Mouse (Mus musculus) hindbrain, embryonic 12.5 days (tissue): ENCODE measurements around the gene Trim7. TPM values are rescaled to one million over a fixed set of nuclear protein-coding genes. Genes with fewer than 3 reads are reported as not detected.
"Not testable (repeated sequence)": the region's sequence is repeated elsewhere in the genome, so short reads cannot be mapped to it uniquely, and the experiment has no call there.

Experiments used
- ATAC-seq: fragments of 200-750 bp; cut with Nextera tagmentation; 2 replicates; pipeline ENCODE4 v1.8.0; 2017; ENCODE audit warnings: moderate TSS enrichment; ENCODE audit not compliant: low FRiP score
- H3K27ac ChIP-seq: fragments of 300-500 bp; sonication (generic); 2 replicates; pipeline ENCODE4 v1.5.1; 2016; ENCODE audit warnings: mild to moderate bottlenecking
- H3K27me3 ChIP-seq: fragments of 300-500 bp; sonication (generic); 2 replicates; pipeline ENCODE4 v1.6.1; 2016; ENCODE audit warnings: mild to moderate bottlenecking
- H3K36me3 ChIP-seq: fragments of 300-500 bp; sonication (generic); 2 replicates; pipeline ENCODE4 v1.6.1; 2016; ENCODE audit warnings: mild to moderate bottlenecking
- H3K4me1 ChIP-seq: fragments of 300-500 bp; sonication (generic); 2 replicates; pipeline ENCODE4 v1.6.1; 2016
- H3K4me2 ChIP-seq: fragments of 300-500 bp; sonication (generic); replicated peaks from 2 replicates; pipeline ENCODE4 v1.6.1; 2016; ENCODE audit warnings: mild to moderate bottlenecking
- H3K4me3 ChIP-seq: fragments of 300-500 bp; sonication (generic); 2 replicates; pipeline ENCODE4 v1.5.1; 2016; ENCODE audit warnings: mild to moderate bottlenecking
- H3K9ac ChIP-seq: fragments of 300-500 bp; sonication (generic); 2 replicates; pipeline ENCODE4 v1.6.1; 2016; ENCODE audit warnings: mild to moderate bottlenecking, moderate library complexity
- H3K9me3 ChIP-seq: fragments of 300-500 bp; sonication (generic); replicated peaks from 2 replicates; pipeline ENCODE4 v1.6.1; 2016; ENCODE audit warnings: mild to moderate bottlenecking
- WGBS: fragments of 180-500 bp; shearing (Covaris S2); methylation state at CpG from one replicate; pipeline ENCODE4 v1.1.7; 2016; 5-methylcytosine and 5-hydroxymethylcytosine counted together
- polyA plus RNA-seq: library from polyadenylated mRNA; unstranded; fragments of >200 nt; fragmentation: Nextera tagmentation; extraction: Ambion mirVana; gene quantifications from 2 replicates; pipeline ENCODE4 v1.2.1, GENCODE M21; 2016

Gene Trim7
- polyA plus RNA-seq, result 0.70 and 1.6 TPM in 2 replicates

DNA sequence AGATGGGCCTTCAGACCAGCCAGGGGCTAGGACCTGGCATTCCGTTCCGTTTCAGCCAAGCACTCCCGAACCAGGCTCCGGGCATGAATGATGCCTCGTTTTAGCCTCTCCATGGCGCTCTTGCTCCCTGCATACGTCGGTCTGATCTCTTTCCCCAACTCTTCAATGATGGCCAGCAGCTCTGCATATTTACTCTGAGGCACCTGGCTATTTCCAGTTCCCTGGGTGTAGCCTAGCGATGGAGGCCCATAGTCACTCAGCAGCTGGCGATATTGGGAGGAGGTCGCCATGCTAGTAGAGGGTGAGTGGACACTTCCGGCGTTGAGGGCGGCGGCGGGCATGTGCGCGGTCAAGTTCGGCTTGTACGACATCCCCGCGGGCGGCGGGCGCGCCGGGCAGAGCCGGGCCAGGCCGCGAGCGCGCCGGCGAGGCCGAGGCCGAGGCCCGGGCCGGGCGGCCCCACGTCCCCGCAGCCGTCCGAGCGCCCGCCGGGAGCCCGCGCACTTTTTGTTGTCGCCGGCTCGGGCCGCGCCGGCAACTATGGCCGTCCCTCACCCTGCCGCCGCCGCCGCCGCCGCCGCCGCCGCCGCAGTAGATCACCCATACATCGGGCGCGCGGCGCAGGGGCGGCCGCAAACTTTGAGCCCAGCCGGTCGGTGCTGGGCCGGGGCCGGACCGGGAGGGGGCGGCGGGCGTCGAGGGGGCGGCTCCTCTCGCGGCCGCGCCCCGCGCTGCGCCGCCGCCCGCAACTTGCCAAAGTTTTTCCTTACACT, at the start of gene Trim7, which contains the start of gene Gm12184:
TSS of gene Trim7 (plus strand) at position 162 of the 773 bp plus-strand sequence.
TSS of gene Gm12184 (minus strand) at position 677 of the 773 bp plus-strand sequence.
- H3K4me3 ChIP-seq, result peak within 1 kb of the TSS; percentile 41
- peaks cover 13% of the 10 kb centered on the region for H3K4me1 ChIP-seq
- peak within 1 kb of the TSS; percentile 45; the same call in 1 of the 2 replicates for H3K9ac ChIP-seq
- H3K4me2 ChIP-seq, result peak within 1 kb of the TSS; percentile 59
- WGBS, result under 1% methylated on average over 32 of the region's 92 CpGs
- peaks cover 26% of the 10 kb centered on the region for H3K27me3 ChIP-seq
- H3K27ac ChIP-seq, result 0 out of 2 replicates have a peak within 1 kb of the TSS, but pooled peaks have one; percentile 40
- peak; percentile 80 for ATAC-seq
- not testable (repeated sequence) for H3K9me3 ChIP-seq, H3K36me3 ChIP-seq

DNA sequence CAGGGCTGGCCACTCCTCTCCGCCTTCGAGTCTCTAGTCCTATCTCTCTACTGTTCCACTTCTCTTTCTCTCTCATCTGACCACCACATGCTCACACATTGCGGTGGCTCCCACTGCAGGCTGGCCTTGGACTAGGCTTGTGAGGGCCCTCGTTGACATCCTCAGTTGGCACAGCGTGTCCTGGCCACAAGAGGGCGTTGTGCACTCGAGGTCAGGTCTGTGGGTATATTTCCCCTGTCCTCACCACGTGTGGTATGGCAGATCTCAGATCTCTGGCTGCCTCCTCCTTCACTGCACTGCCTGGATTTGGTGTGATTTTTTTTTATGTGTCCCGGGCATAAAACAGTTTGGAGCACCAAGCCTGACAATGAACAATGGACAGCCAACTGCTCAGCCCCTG, 49.3 kb upstream of the Trim7 start:
- Histone ChIP-seq H3K27me3 (no peaks in the 10 kb centered on the region), H3K27ac (no peak overlapping the region), H3K4me2 (no peak overlapping the region), H3K9ac (no peak overlapping the region), H3K36me3 (no peaks in the 10 kb centered on the region), H3K4me3 (no peak overlapping the region), H3K9me3 (no peaks in the 10 kb centered on the region), H3K4me1 (no peaks in the 10 kb centered on the region)
- ATAC-seq, result 0 out of 2 replicates have a peak, but pooled peaks have one; percentile 6
- 46% methylated on average over 9 of the region's 9 CpGs for WGBS

DNA sequence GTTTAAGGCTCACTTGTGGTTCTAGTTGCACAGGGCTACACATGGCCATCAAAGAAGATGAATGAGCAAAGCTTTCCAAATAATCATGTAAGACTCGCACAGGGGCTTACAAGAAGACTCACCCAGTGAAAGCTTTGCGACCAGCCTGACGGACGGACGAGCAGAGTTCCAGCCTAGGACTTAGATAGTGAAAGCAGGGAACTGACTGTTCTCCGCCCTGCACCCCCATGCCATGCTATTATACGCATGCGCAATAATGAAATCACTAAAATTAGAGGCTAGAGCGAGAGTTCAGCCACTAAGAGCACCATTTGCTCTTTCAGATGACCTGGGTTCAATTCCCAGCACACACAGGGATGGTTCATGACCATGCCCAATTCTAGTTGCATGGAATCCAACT, 48.6 kb upstream of the Trim7 start:
- Histone ChIP-seq H3K9ac (no peak overlapping the region), H3K4me2 (no peak overlapping the region), H3K4me3 (no peak overlapping the region), H3K27me3 (no peaks in the 10 kb centered on the region), H3K4me1 (no peaks in the 10 kb centered on the region), H3K27ac (no peak overlapping the region), H3K9me3 (no peaks in the 10 kb centered on the region), H3K36me3 (no peaks in the 10 kb centered on the region)
- 93% methylated on average over 9 of the region's 9 CpGs for WGBS
- no peak for ATAC-seq

DNA sequence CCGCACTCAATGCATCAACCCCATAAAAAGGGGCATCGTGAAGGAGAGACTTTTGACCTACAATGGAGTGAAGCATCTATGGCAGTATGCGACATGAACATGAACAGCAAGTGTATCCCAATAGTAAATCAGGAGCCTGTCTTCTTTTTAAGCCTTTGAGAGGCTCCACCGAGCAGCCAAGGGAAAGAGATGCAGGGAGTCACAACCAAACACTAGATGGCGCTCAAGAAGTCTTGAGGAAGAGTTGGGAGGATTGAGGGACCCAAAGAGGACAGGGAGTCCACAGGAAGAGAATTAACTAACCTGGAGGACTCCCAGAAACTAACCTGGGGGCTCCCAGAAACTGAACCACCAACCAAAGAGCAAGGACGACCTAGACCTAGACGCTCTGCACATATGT, 46.5 kb upstream of the Trim7 start:
- 30% methylated on average over 7 of the region's 7 CpGs for WGBS
- H3K4me3 ChIP-seq, result no peak overlapping the region
- H3K4me1 ChIP-seq, result no peaks in the 10 kb centered on the region
- H3K9ac ChIP-seq, result no peak overlapping the region
- H3K27me3 ChIP-seq, result no peaks in the 10 kb centered on the region
- no peak overlapping the region for H3K27ac ChIP-seq
- ATAC-seq, result no peak
- no peaks in the 10 kb centered on the region for H3K9me3 ChIP-seq
- H3K36me3 ChIP-seq, result no peaks in the 10 kb centered on the region
- H3K4me2 ChIP-seq, result no peak overlapping the region

DNA sequence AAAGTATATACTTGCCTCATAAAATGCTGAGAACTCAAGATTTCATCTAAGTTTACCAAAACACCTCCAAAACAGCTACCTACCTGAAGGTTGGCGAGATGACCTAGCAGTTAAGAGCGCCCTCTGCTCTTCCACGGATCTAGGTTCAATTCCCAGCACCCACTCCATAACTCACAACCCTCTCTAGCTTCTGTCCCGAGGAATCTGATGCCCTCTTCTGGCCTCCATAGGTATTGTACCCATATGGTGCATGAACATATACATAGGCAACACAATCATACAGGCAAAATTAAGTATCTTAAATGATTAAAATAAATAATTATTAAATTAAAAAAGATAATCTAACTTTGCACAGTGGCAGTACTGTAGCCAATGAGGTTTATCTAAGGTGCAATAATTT, 43.7 kb upstream of the Trim7 start:
- Histone ChIP-seq H3K9me3 (no peaks in the 10 kb centered on the region), H3K36me3 (no peaks in the 10 kb centered on the region), H3K9ac (no peak overlapping the region), H3K4me3 (no peak overlapping the region), H3K4me2 (no peak overlapping the region), H3K4me1 (no peaks in the 10 kb centered on the region), H3K27me3 (no peaks in the 10 kb centered on the region), H3K27ac (no peak overlapping the region)
- no peak for ATAC-seq
- WGBS, result 88% methylated on average over 4 of the region's 4 CpGs

DNA sequence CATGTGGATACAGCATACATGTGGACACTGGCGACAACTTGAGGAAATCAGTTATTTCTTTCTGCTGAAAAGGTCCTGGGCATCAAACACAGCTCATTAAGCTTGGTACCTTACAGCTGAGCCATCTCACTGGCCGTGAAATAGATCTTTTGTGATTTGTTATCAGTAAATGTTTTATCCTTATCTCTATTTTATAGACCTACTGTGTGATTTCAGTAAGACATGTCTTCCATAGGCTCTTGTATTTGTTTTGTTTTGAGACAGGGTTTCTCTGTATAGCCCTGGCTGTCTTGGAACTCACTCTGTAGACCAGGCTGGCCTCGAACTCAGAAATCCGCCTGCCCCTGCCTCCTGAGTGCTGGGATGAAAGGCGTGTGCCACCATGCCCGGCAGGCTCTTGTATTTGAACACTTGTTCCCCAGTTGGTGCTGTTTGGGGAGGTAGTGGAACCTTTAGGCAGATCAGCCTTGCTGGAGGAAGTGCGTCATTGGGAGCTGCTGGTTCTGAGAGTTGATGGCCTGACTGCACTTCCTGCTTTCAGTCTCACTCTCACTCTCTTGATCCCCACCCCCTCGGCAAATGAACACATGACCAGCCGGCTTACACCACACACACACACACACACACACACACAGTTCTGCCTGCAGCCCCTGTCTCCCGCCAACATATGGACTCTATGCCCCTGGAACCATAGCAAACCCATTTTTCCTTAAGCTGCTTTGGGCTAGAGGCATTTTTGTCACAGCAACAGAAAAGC, 38.3 kb upstream of the Trim7 start:
- Histone ChIP-seq H3K4me2 (peak overlapping the region; percentile 55), H3K27me3 (no peaks in the 10 kb centered on the region), H3K9me3 (no peaks in the 10 kb centered on the region), H3K27ac (no peak overlapping the region), H3K36me3 (no peaks in the 10 kb centered on the region), H3K4me1 (0 out of 2 replicates have a peak, but pooled peaks cover 2% of the 10 kb centered on the region), H3K9ac (0 out of 2 replicates have a peak overlapping the region, but pooled peaks have one; percentile 3), H3K4me3 (peak overlapping the region; percentile 34)
- peak; percentile 64 for ATAC-seq
- 50% methylated on average over 10 of the region's 10 CpGs for WGBS

DNA sequence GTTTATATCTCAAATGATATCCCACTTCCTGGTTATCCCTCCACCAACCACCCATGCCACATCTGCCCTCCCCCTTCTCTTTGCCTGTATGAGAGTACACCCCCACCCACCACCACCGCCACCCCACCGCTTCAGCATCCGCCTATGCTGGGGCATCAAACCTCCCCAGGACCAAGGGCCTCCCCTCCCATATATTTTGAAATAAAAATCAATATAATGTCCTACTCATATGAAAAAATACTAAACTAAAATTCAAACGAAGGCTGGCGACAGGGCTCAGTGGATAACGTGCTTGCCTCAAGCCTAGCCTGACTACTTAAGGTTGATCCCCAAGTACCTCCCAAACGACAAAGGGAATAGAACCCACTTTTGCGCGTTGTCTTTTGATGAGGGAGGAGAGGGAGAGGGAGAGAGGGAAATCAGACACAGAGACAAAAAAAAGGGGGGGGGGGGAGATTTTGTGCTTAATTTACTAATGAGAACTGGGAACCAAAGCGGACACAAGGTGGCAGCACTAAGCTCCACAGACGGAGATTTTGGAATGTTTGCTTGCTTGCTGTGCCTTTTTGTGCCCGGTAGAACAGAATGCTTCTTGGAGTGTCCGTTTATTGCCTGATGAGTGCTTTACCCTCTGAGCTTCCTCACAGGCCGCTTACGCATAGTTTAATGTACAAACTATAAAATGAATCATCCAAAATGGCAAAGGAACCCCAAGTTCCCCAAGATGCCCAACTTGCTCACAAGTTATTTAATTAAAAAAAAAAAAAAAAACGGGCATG, 37.4 kb upstream of the Trim7 start:
- Histone ChIP-seq H3K9me3 (no peaks in the 10 kb centered on the region), H3K36me3 (no peaks in the 10 kb centered on the region), H3K4me1 (0 out of 2 replicates have a peak, but pooled peaks cover 2% of the 10 kb centered on the region), H3K4me3 (peak overlapping the region; percentile 34), H3K27me3 (no peaks in the 10 kb centered on the region), H3K4me2 (peak overlapping the region; percentile 55), H3K27ac (no peak overlapping the region), H3K9ac (peak overlapping the region; percentile 58)
- 9% methylated on average over 16 of the region's 16 CpGs for WGBS
- peak; percentile 86 for ATAC-seq

DNA sequence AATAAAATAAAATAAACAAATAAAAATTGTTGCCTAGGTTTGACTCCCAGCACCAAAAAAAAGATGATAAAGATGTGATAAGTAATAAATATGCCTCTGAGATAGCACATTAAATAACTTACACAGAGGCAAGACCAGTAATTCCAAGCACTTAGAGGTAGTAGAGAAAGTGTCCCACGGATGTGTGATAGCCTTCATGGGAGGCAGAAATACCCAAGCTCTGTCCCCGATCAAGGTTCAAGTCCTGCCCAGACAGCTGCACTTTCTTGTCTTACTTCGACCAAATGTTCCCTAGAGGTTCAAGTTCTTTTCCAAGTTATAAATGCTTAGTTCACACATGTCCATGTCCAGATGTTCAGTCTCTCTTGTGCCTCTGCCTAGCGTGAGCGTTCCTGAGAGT, 36.7 kb upstream of the Trim7 start:
- Histone ChIP-seq H3K9me3 (no peaks in the 10 kb centered on the region), H3K4me1 (0 out of 2 replicates have a peak, but pooled peaks cover 2% of the 10 kb centered on the region), H3K4me3 (no peak overlapping the region), H3K27ac (no peak overlapping the region), H3K27me3 (no peaks in the 10 kb centered on the region), H3K36me3 (no peaks in the 10 kb centered on the region), H3K9ac (no peak overlapping the region), H3K4me2 (no peak overlapping the region)
- WGBS, result 85% methylated on average over 5 of the region's 5 CpGs
- no peak for ATAC-seq

DNA sequence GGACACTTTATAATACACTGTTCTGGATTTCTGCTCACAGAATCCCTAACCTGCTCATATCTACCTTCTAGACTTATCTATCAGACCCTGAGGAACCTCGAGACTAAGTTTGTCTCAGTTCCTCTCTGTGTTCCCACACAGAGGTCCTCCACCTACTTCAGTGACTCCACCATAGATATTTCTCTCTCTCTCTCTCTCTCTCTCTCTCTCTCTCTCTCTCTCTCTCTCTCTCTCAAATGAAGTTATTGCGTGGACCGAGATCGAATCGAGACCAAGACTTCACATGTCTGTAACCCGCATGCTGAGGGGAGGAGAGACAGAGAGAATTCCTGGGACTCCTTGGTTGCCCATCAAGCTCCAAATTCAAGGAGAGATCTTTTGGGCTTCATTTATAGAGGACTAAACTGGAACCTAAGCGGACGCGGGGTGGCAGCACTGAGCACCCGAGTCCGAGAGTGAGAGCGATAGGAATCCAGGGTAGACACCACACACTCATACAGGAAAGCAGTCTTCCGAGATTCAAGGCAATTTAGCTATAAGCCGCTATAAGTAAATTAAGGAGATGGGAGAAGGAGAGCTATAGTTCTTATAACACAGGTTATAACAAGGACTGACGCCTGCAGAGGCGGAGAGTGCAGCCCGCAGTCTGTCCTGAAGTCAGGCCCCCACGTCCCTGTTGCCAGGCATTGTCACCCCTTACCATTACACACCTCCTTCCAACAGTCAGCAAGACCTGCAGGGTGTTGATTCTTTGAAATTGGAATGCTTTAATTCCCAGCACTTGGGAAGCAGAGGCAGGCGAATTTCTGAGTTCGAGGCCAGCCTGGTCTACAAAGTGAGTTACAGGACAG, 35.7 kb upstream of the Trim7 start:
- H3K27ac ChIP-seq, result no peak overlapping the region
- H3K4me1 ChIP-seq, result 0 out of 2 replicates have a peak, but pooled peaks cover 2% of the 10 kb centered on the region
- peak overlapping the region; percentile 21 for H3K4me3 ChIP-seq
- H3K27me3 ChIP-seq, result no peaks in the 10 kb centered on the region
- peak; percentile 47; the same call in 1 of the 2 replicates for ATAC-seq
- H3K9ac ChIP-seq, result no peak overlapping the region
- no peaks in the 10 kb centered on the region for H3K36me3 ChIP-seq
- H3K4me2 ChIP-seq, result peak overlapping the region; percentile 45
- no peaks in the 10 kb centered on the region for H3K9me3 ChIP-seq
- 20% methylated on average over 20 of the region's 20 CpGs for WGBS

DNA sequence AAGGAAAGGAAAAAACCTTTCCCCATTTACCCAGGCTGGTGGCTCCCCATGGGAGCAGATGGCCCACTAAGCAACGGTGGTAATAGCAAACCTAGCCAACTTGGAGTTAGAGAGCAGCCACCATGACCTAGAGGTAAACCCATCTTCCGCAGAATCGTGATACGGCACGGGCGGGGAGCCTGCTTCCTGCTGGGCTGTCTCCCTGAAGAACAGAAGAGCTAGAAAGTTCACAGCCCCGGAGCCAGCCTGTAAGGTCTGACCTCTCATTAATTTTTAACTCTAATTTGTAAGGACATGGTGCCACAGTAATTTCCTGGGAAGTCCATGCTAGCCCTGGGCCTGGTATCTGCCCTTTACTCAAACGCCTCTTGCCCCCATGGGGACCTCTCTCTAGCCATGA, 35.0 kb upstream of the Trim7 start:
- Histone ChIP-seq H3K27me3 (no peaks in the 10 kb centered on the region), H3K4me1 (0 out of 2 replicates have a peak, but pooled peaks cover 2% of the 10 kb centered on the region), H3K4me3 (no peak overlapping the region), H3K4me2 (no peak overlapping the region), H3K9me3 (no peaks in the 10 kb centered on the region), H3K9ac (no peak overlapping the region), H3K36me3 (no peaks in the 10 kb centered on the region), H3K27ac (no peak overlapping the region)
- 51% methylated on average over 8 of the region's 8 CpGs for WGBS
- no peak for ATAC-seq

DNA sequence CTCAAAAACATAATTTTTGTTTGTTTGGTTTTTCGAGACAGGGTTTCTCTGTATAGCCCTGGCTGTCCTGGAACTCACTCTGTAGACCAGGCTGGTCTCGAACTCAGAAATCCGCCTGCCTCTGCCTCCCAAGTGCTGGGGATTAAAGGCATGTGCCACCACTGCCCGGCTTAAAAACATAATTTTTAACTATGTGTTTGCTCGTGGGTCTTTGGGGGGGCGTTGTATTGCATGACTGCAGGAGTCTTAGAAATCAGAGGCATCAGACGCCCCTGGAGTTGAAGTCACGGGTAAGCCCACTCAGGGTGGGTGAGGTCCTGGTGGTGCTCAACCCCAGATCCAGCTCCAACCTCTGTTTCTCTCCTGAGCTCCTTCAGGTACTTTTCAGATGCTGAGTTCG, 34.0 kb upstream of the Trim7 start:
- H3K9me3 ChIP-seq, H3K4me1 ChIP-seq, H3K27ac ChIP-seq, H3K4me2 ChIP-seq, ATAC-seq, H3K36me3 ChIP-seq, H3K4me3 ChIP-seq, H3K9ac ChIP-seq, H3K27me3 ChIP-seq: not testable (repeated sequence)
- 86% methylated on average over 9 of the region's 9 CpGs for WGBS
